Mouse (Mus musculus): Measurements from ENCODE around the gene Srrm4. TPM values are rescaled to one million over a fixed set of nuclear protein-coding genes. Genes with fewer than 3 reads are reported as not detected.

Srrm4 gene
- total and polyA plus RNA-seq, 3 experiments, result not detected

DNA sequence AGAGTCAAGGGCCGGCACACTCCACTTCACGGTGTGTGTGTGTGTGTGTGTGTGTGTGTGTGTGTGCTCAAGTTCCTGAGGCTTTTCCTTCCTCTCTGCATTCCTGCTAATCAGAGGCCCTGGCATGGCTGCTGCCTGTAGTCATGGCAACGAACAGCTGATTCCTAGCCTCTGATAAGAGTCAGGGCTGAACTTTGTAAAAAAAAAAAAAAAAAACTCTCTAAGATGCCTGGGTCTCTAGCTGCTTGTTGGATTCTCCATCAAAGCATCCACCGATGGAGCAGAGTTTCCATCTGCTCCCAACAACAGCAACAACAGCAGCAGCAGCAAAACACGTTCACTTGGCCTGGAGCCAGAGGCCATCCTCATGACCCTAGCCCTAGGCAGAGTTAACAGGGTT lies 106.5 kb downstream of the Srrm4 start:
- no peak for TF ChIP-seq MEF2A (IDR thresholded peaks at IDR 0.05; ENCODE audit: extremely low read depth, insufficient replicate concordance, low read depth, low read length, poor library complexity, severe bottlenecking)
- no peak for TF ChIP-seq USF1 (IDR thresholded peaks at IDR 0.05; ENCODE audit: low read depth, low read length)
- no peak for TF ChIP-seq MAX (IDR thresholded peaks at IDR 0.05; ENCODE audit: low read length)
- H3K4me1 ChIP-seq (ENCODE audit: control insufficient read depth in 1 of 2, insufficient read depth in 2 of 2, low read length in 2 of 2), result no peaks in the 10 kb centered on the region
- H3K27me3 ChIP-seq (ENCODE audit: control insufficient read depth in 1 of 2, insufficient read depth in 2 of 2, low read length in 2 of 2), result no peaks in the 10 kb centered on the region
- H3K9me3 ChIP-seq (replicated peaks; ENCODE audit: insufficient read depth, low read length), result no peaks in the 10 kb centered on the region
- no peak overlapping the region for H3K9ac ChIP-seq (ENCODE audit: control insufficient read depth, low read depth, low read length, poor library complexity, severe bottlenecking)
- H3K4me3 ChIP-seq (ENCODE audit: control insufficient read depth in 1 of 2, insufficient read depth in 1 of 2, low read depth in 2 of 2, low read length in 2 of 2), result no peak overlapping the region
- no peaks in the 10 kb centered on the region for H3K36me3 ChIP-seq (ENCODE audit: control insufficient read depth in 1 of 2, insufficient read depth in 2 of 2, low read length in 2 of 2)
- no peak for DNase-seq (ENCODE audit: low read depth, low spot score)
- H3K27ac ChIP-seq (ENCODE audit: control insufficient read depth, low read depth, low read length), result no peak overlapping the region
- H3K79me2 ChIP-seq (ENCODE audit: control insufficient read depth, insufficient read depth, low read length, poor library complexity), result no peaks in the 10 kb centered on the region

DNA sequence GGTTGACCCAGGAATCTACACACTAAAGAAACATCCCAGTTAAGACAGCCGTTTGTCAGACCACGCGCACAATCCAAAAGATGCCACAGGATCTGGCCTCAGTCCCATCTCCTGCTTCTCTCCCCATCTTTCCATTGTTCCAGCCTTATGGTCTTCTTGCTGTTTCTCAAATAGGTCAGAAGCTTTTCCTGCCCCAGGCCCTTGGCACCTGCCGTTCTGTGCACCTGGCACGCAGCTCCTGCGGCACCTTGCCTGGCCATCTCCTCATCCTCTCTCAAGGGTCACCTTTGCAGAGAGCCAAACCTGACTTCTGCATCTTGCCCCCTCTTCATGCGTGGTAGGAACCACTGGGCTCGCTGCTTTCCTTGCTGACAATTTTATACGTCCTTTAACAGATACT lies 107.4 kb downstream of the Srrm4 start:
- no peak for TF ChIP-seq ETS1 (IDR thresholded peaks at IDR 0.05; ENCODE audit: low read depth, low read length)
- no peak for TF ChIP-seq JUND (IDR thresholded peaks at IDR 0.05; ENCODE audit: low read depth, low read length)
- TF ChIP-seq POLR2A (IDR thresholded peaks at IDR 0.05; ENCODE audit: control insufficient read depth in 1 of 2, insufficient read depth in 1 of 2, low read depth in 1 of 2, low read length in 2 of 2, poor library complexity in 1 of 2), result no peak
- TF ChIP-seq ZNF384 (IDR thresholded peaks at IDR 0.05; ENCODE audit: low read depth, low read length), result no peak
- no peak for TF ChIP-seq MYB (IDR thresholded peaks at IDR 0.05; ENCODE audit: low read depth, low read length)
- TF ChIP-seq CTCF (IDR thresholded peaks at IDR 0.05 in 2 of 3, conservative IDR thresholded peaks at IDR 0.05 in 1 of 3; ENCODE audit: control insufficient read depth in 1 of 3, insufficient read depth in 1 of 3, low read depth in 2 of 3, low read length in 3 of 3, poor library complexity in 1 of 3, severe bottlenecking in 1 of 3), result no peak
- TF ChIP-seq CHD2 (IDR thresholded peaks at IDR 0.05; ENCODE audit: low read length), result no peak
- no peak for TF ChIP-seq MYC (IDR thresholded peaks at IDR 0.05; ENCODE audit: low read depth, low read length)
- no peak for TF ChIP-seq NRF1 (IDR thresholded peaks at IDR 0.05; ENCODE audit: insufficient read depth, low read depth, low read length, poor library complexity, severe bottlenecking)
- no peak for TF ChIP-seq MAZ (IDR thresholded peaks at IDR 0.05; ENCODE audit: low read depth, low read length)
- no peak for TF ChIP-seq CHD1 (IDR thresholded peaks at IDR 0.05; ENCODE audit: low read depth, low read length)
- no peak overlapping the region for H3K9ac ChIP-seq (ENCODE audit: control insufficient read depth, low read depth, low read length, poor library complexity, severe bottlenecking)
- H3K36me3 ChIP-seq (ENCODE audit: control insufficient read depth in 1 of 2, insufficient read depth in 2 of 2, low read length in 2 of 2), result no peaks in the 10 kb centered on the region
- no peaks in the 10 kb centered on the region for H3K4me1 ChIP-seq (ENCODE audit: control insufficient read depth in 1 of 2, insufficient read depth in 2 of 2, low read length in 2 of 2)
- no peak overlapping the region for H3K27ac ChIP-seq (ENCODE audit: control insufficient read depth, low read depth, low read length)
- no peaks in the 10 kb centered on the region for H3K9me3 ChIP-seq (replicated peaks; ENCODE audit: insufficient read depth, low read length)
- no peak overlapping the region for H3K4me3 ChIP-seq (ENCODE audit: control insufficient read depth in 1 of 2, insufficient read depth in 1 of 2, low read depth in 2 of 2, low read length in 2 of 2)
- no peaks in the 10 kb centered on the region for H3K27me3 ChIP-seq (ENCODE audit: control insufficient read depth in 1 of 2, insufficient read depth in 2 of 2, low read length in 2 of 2)
- DNase-seq (ENCODE audit: low read depth, low spot score), result no peak
- no peaks in the 10 kb centered on the region for H3K79me2 ChIP-seq (ENCODE audit: control insufficient read depth, insufficient read depth, low read length, poor library complexity)

DNA sequence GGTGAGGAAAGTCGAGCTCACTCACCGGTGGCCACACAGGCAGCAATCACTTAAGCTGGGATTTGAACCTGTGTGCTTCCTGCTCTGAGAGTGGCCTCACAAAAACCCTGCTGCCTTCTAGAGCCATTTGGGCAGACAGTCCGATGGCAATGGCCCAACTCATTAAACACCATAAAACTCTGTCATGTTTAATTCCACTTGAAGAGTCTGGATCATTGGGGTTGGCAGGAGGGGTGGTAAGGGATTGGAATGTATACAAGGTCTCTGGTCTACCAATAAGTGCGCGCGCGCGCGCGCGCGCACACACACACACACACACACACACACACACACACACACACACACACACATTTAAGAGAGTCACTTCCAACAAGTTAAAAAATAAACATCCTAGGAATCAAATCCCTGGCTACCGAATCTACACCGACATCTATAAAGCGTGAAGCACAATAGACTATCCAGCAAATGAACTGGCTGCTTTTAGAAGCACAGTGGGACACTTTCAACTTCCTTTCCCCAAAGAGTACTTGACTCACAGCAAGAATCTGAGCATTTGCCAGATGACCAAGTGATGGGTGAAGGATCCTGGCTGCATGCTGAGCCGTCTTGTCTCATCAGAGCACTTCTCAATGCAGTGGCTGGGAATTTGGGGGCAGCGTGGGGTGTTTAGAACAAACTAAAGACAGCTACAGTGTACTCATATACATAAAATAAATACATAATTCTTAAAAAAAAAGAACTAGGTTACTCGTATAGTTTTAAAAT lies 112.8 kb downstream of the Srrm4 start:
- Histone ChIP-seq H3K36me3 (ENCODE audit: control insufficient read depth in 1 of 2, insufficient read depth in 2 of 2, low read length in 2 of 2) (no peaks in the 10 kb centered on the region), H3K27me3 (ENCODE audit: control insufficient read depth in 1 of 2, insufficient read depth in 2 of 2, low read length in 2 of 2) (no peaks in the 10 kb centered on the region), H3K9me3 (replicated peaks; ENCODE audit: insufficient read depth, low read length) (no peaks in the 10 kb centered on the region), H3K9ac (ENCODE audit: control insufficient read depth, low read depth, low read length, poor library complexity, severe bottlenecking) (no peak overlapping the region), H3K79me2 (ENCODE audit: control insufficient read depth, insufficient read depth, low read length, poor library complexity) (no peaks in the 10 kb centered on the region), H3K4me1 (ENCODE audit: control insufficient read depth in 1 of 2, insufficient read depth in 2 of 2, low read length in 2 of 2) (no peaks in the 10 kb centered on the region), H3K4me3 (ENCODE audit: control insufficient read depth in 1 of 2, insufficient read depth in 1 of 2, low read depth in 2 of 2, low read length in 2 of 2) (no peak overlapping the region), H3K27ac (ENCODE audit: control insufficient read depth, low read depth, low read length) (no peak overlapping the region)
- DNase-seq (ENCODE audit: low read depth, low spot score), result no peak
- no peak for TF ChIP-seq TAL1 (IDR thresholded peaks at IDR 0.05; ENCODE audit: low read length)
- TF ChIP-seq TBP (IDR thresholded peaks at IDR 0.05; ENCODE audit: low read depth, low read length), result no peak
- no peak for TF ChIP-seq SIN3A (IDR thresholded peaks at IDR 0.05; ENCODE audit: low read length)
- no peak for TF ChIP-seq JUND (IDR thresholded peaks at IDR 0.05; ENCODE audit: low read depth, low read length)
- TF ChIP-seq TCF12 (IDR thresholded peaks at IDR 0.05; ENCODE audit: low read depth, low read length), result no peak
- TF ChIP-seq RCOR1 (IDR thresholded peaks at IDR 0.05; ENCODE audit: low read depth, low read length), result no peak
- no peak for TF ChIP-seq CHD2 (IDR thresholded peaks at IDR 0.05; ENCODE audit: low read length)
- no peak for TF ChIP-seq NELFE (IDR thresholded peaks at IDR 0.05; ENCODE audit: low read depth, low read length)

All from MEL (cell line).